Mouse (Mus musculus): Measurements from ENCODE around the gene Lrrc75a. TPM values are rescaled to one million over a fixed set of nuclear protein-coding genes. Genes with fewer than 3 reads are reported as not detected.

Gene Lrrc75a
- polyA plus RNA-seq, 1 experiment from 2014 or later: 16.2 TPM

- peaks cover 10% of the 10 kb centered on the region for H3K4me1 ChIP-seq (replicated peaks; ENCODE audit: control insufficient read depth, insufficient read depth, low read length)
- H3K27me3 ChIP-seq (ENCODE audit: control insufficient read depth, insufficient read depth, low read length): no peaks in the 10 kb centered on the region
- ATAC-seq (ENCODE audit: low FRiP score) (peak; percentile 90), DNase-seq (ENCODE audit: low spot score) (peak; percentile 99)
- H3K4me2 ChIP-seq (replicated peaks; ENCODE audit: low read depth, low read length): peak overlapping the region; percentile 29
- 8% methylated on average over 19 of the region's 19 CpGs for WGBS
- 0 out of 2 replicates have a peak, but pooled peaks cover under 1% of the 10 kb centered on the region for H3K36me3 ChIP-seq (ENCODE audit: control insufficient read depth, insufficient read depth, low read length)
- H3K9ac ChIP-seq (ENCODE audit: low read depth, low read length): peak overlapping the region; percentile 53; the same call in 1 of the 2 replicates
- no peaks in the 10 kb centered on the region for H3K9me3 ChIP-seq (ENCODE audit: control insufficient read depth, low read length)
- H3K27ac ChIP-seq (ENCODE audit: low read depth, low read length): peak overlapping the region; percentile 87
- no peak overlapping the region for H3K4me3 ChIP-seq (ENCODE audit: low read depth, low read length)
Measured at GRCm38 (mm10) chr11:62613657-62614365, 34.5 kb downstream of the Lrrc75a start.

GRCm38 (mm10) chr11:62612604-62613003 lies 35.7 kb downstream of the Lrrc75a start:
- 0 out of 2 replicates have a peak, but pooled peaks have one; percentile 8 for ATAC-seq (ENCODE audit: low FRiP score)
- Histone ChIP-seq H3K4me3 (ENCODE audit: low read depth, low read length) (no peak overlapping the region), H3K36me3 (ENCODE audit: control insufficient read depth, insufficient read depth, low read length) (0 out of 2 replicates have a peak, but pooled peaks cover 2% of the 10 kb centered on the region), H3K27ac (ENCODE audit: low read depth, low read length) (peak overlapping the region; percentile 68), H3K9ac (ENCODE audit: low read depth, low read length) (peak overlapping the region; percentile 53), H3K4me1 (replicated peaks; ENCODE audit: control insufficient read depth, insufficient read depth, low read length) (peaks cover 10% of the 10 kb centered on the region), H3K27me3 (ENCODE audit: control insufficient read depth, insufficient read depth, low read length) (no peaks in the 10 kb centered on the region), H3K4me2 (replicated peaks; ENCODE audit: low read depth, low read length) (peak overlapping the region; percentile 22; the same call in 1 of the 2 replicates), H3K9me3 (ENCODE audit: control insufficient read depth, low read length) (no peaks in the 10 kb centered on the region)
- WGBS: 52% methylated on average over 10 of the region's 10 CpGs
- peak; percentile 43 for DNase-seq (ENCODE audit: low spot score)

GRCm38 (mm10) chr11:62610304-62610703 lies 38.0 kb downstream of the Lrrc75a start:
- Histone ChIP-seq H3K4me3 (ENCODE audit: low read depth, low read length) (no peak overlapping the region), H3K9ac (ENCODE audit: low read depth, low read length) (no peak overlapping the region), H3K9me3 (ENCODE audit: control insufficient read depth, low read length) (no peaks in the 10 kb centered on the region), H3K4me2 (replicated peaks; ENCODE audit: low read depth, low read length) (no peak overlapping the region), H3K36me3 (ENCODE audit: control insufficient read depth, insufficient read depth, low read length) (peaks cover 7% of the 10 kb centered on the region; the same call in 1 of the 2 replicates), H3K4me1 (replicated peaks; ENCODE audit: control insufficient read depth, insufficient read depth, low read length) (peaks cover 11% of the 10 kb centered on the region), H3K27me3 (ENCODE audit: control insufficient read depth, insufficient read depth, low read length) (no peaks in the 10 kb centered on the region), H3K27ac (ENCODE audit: low read depth, low read length) (no peak overlapping the region)
- WGBS: 89% methylated on average over 6 of the region's 6 CpGs
- ATAC-seq (ENCODE audit: low FRiP score): no peak
- DNase-seq (ENCODE audit: low spot score): no peak

- H3K9ac ChIP-seq (ENCODE audit: low read depth, low read length): no peak overlapping the region
- H3K4me2 ChIP-seq (replicated peaks; ENCODE audit: low read depth, low read length): no peak overlapping the region
- H3K4me1 ChIP-seq (replicated peaks; ENCODE audit: control insufficient read depth, insufficient read depth, low read length): peaks cover 13% of the 10 kb centered on the region
- DNase-seq (ENCODE audit: low spot score) (no peak), ATAC-seq (ENCODE audit: low FRiP score) (no peak)
- 80% methylated on average over 10 of the region's 10 CpGs for WGBS
- H3K27me3 ChIP-seq (ENCODE audit: control insufficient read depth, insufficient read depth, low read length): no peaks in the 10 kb centered on the region
- no peaks in the 10 kb centered on the region for H3K9me3 ChIP-seq (ENCODE audit: control insufficient read depth, low read length)
- no peak overlapping the region for H3K4me3 ChIP-seq (ENCODE audit: low read depth, low read length)
- H3K27ac ChIP-seq (ENCODE audit: low read depth, low read length): no peak overlapping the region
- peaks cover 16% of the 10 kb centered on the region for H3K36me3 ChIP-seq (ENCODE audit: control insufficient read depth, insufficient read depth, low read length)
Measured at GRCm38 (mm10) chr11:62608826-62609675, 39.3 kb downstream of the Lrrc75a start.

- H3K4me1 ChIP-seq (replicated peaks; ENCODE audit: control insufficient read depth, insufficient read depth, low read length): peaks cover 13% of the 10 kb centered on the region
- no peak overlapping the region for H3K4me3 ChIP-seq (ENCODE audit: low read depth, low read length)
- ATAC-seq (ENCODE audit: low FRiP score) (no peak), DNase-seq (ENCODE audit: low spot score) (no peak)
- no peaks in the 10 kb centered on the region for H3K27me3 ChIP-seq (ENCODE audit: control insufficient read depth, insufficient read depth, low read length)
- 100% methylated on average over 1 of the region's 1 CpGs for WGBS
- H3K36me3 ChIP-seq (ENCODE audit: control insufficient read depth, insufficient read depth, low read length): peaks cover 18% of the 10 kb centered on the region
- no peak overlapping the region for H3K9ac ChIP-seq (ENCODE audit: low read depth, low read length)
- H3K4me2 ChIP-seq (replicated peaks; ENCODE audit: low read depth, low read length): no peak overlapping the region
- H3K9me3 ChIP-seq (ENCODE audit: control insufficient read depth, low read length): no peaks in the 10 kb centered on the region
- no peak overlapping the region for H3K27ac ChIP-seq (ENCODE audit: low read depth, low read length)
Measured at GRCm38 (mm10) chr11:62607952-62608201, 40.4 kb downstream of the Lrrc75a start.

- no peak overlapping the region for H3K4me2 ChIP-seq (replicated peaks; ENCODE audit: low read depth, low read length)
- no peak overlapping the region for H3K4me3 ChIP-seq (ENCODE audit: low read depth, low read length)
- peaks cover 18% of the 10 kb centered on the region for H3K36me3 ChIP-seq (ENCODE audit: control insufficient read depth, insufficient read depth, low read length)
- 0 out of 2 replicates have a peak overlapping the region, but pooled peaks have one; percentile 36 for H3K27ac ChIP-seq (ENCODE audit: low read depth, low read length)
- no peaks in the 10 kb centered on the region for H3K27me3 ChIP-seq (ENCODE audit: control insufficient read depth, insufficient read depth, low read length)
- peaks cover 8% of the 10 kb centered on the region for H3K4me1 ChIP-seq (replicated peaks; ENCODE audit: control insufficient read depth, insufficient read depth, low read length)
- H3K9ac ChIP-seq (ENCODE audit: low read depth, low read length): no peak overlapping the region
- H3K9me3 ChIP-seq (ENCODE audit: control insufficient read depth, low read length): no peaks in the 10 kb centered on the region
- DNase-seq (ENCODE audit: low spot score) (no peak), ATAC-seq (ENCODE audit: low FRiP score) (no peak)
- WGBS: 68% methylated on average over 10 of the region's 10 CpGs
Measured at GRCm38 (mm10) chr11:62607170-62607951, 41.0 kb downstream of the Lrrc75a start.

- H3K9me3 ChIP-seq (ENCODE audit: control insufficient read depth, low read length): no peaks in the 10 kb centered on the region
- no peak overlapping the region for H3K9ac ChIP-seq (ENCODE audit: low read depth, low read length)
- no peaks in the 10 kb centered on the region for H3K27me3 ChIP-seq (ENCODE audit: control insufficient read depth, insufficient read depth, low read length)
- DNase-seq (ENCODE audit: low spot score): peak; percentile 25
- no peak overlapping the region for H3K4me3 ChIP-seq (ENCODE audit: low read depth, low read length)
- peaks cover 18% of the 10 kb centered on the region for H3K36me3 ChIP-seq (ENCODE audit: control insufficient read depth, insufficient read depth, low read length)
- H3K27ac ChIP-seq (ENCODE audit: low read depth, low read length): peak overlapping the region; percentile 8; the same call in 1 of the 2 replicates
- ATAC-seq (ENCODE audit: low FRiP score): no peak
- 64% methylated on average over 10 of the region's 10 CpGs for WGBS
- H3K4me1 ChIP-seq (replicated peaks; ENCODE audit: control insufficient read depth, insufficient read depth, low read length): peaks cover 6% of the 10 kb centered on the region
- H3K4me2 ChIP-seq (replicated peaks; ENCODE audit: low read depth, low read length): no peak overlapping the region
Measured at GRCm38 (mm10) chr11:62606299-62607169, 41.8 kb downstream of the Lrrc75a start.

Data from hindbrain, embryonic 11.5 days (tissue).